Mouse (Mus musculus): ENCODE measurements at regions not wholly inside any gene's neighbourhood (a gene's known extent, or its start where the extent isn't known, plus 50 kb on each side); places are given as distances from the start of the nearest gene placed in this dataset.
"Not testable (repeated sequence)": the region's sequence is repeated elsewhere in the genome, so short reads cannot be mapped to it uniquely, and the experiment has no call there.

DNA sequence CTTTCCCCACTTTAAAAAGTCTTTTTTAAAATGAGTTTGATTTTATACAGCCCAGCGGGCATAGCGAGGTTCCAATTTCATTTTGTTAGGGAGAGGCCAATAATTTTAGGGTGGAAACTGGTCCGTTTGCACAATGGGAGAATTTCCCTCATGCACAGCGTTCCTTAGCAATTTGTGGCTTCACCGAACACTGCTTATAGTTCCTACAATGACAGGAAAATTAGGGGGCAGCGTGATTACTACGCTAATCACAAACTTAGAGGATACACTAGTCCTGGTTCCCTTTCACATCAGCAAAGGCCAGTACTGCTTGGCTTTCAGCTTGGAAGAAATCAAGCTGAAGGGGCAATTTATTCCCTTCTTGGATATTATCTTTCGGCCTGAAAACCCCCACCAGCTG lies 745.1 kb upstream of the Gm19410 start:
- in situ Hi-C loops (cut with MboI, MseI): no loop called here

DNA sequence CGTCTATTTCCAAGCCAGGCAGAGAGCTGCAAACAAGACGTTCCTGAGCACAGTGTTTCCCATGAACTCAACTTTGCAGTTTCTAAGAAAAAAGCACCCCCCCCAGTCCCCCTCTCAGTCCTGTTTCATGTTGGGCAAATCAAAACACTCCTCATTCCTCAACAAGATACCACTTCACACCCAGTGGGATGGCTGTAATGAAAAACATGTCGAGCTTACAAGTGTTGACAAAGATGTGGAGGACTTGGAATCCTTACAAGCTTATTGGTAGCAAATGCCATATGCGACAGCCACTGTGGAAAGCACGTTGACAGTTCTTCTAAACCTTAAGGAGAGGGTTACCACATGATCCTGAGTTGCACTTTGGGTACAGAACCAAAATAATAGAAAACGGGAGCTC lies 742.9 kb upstream of the Gm19410 start:
- in situ Hi-C loops (cut with MboI, MseI): no loop called here

DNA sequence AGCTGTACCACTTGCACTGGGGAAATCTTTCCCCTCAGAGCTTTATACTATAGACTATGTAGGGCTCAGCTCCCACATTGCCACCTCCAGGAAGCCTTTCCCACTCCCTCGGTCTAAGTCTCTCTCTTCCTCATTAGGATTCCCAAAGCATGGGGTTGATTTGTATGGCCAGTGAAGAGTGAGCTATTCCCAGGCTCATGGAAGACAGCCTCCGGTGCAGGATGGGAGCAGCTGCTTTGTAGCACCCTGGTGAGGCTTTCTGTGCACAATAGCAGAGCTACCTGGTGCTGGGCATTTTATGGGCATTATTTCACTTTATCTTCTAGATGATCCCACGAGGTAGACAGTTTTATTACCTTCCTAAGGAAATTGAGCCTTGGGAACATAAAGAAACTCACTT lies 717.8 kb upstream of the Gm19410 start:
- in situ Hi-C loops (cut with MboI, MseI): no loop called here

DNA sequence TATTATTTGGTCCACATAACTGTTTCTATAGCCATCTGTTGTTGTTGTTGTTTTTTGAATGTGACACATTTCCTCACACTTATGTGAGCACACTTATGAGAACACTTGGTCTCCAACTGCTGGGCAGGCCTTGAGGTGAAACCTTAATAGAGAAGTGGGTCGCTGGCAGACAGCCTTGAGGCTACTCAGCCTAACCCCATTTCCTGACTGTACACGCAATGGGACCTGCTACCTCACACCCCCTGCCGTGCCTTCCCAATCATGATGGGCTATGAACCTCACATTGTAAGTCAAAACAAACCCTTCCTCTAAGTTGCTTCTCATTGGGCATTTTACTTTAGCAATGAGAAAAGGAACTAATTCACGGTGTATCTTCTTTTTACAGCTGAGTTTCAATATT lies 712.1 kb upstream of the Gm19410 start:
- in situ Hi-C loops (cut with MboI, MseI): no loop called here

DNA sequence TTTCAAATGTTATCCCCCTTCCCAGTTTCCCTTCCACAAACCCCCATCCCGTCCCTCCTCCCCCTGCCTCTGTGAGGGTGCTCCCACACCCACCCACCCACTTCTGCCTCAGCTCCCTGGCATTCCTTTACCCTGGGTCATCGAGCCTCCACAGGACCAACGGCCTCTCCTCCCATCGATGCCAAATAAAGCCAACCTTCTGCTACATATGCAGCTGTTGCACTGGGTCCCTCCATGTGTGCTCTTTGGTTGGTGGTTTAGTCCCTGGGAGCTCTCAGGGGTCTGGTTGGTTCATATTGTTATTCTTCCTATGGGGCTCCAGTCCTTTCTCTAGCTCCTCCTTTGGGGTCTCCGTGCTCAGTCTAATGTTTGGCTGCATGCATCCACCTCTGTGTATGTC lies 704.5 kb upstream of the Gm19410 start:
- in situ Hi-C loops (cut with MboI, MseI): no loop called here

DNA sequence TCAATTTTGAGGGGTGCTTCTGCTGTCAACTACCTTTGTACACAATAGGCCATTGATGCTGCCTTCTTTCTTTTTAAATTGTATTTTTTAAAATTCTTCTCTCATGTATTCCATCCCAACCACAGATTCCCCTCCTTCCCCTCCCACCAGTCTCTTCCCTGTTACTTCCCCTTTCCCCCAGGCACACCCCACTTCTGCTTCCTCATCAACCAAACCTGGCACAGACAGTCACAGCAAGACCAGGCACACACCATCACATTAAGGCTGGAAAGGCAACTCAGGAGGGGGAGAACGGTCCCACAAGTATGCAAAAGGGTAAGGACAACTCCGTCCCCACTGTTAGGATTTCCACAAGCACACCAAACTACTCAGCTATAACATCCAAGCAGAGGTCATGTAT lies 697.4 kb upstream of the Gm19410 start:
- in situ Hi-C loops (cut with MboI, MseI): no loop called here

DNA sequence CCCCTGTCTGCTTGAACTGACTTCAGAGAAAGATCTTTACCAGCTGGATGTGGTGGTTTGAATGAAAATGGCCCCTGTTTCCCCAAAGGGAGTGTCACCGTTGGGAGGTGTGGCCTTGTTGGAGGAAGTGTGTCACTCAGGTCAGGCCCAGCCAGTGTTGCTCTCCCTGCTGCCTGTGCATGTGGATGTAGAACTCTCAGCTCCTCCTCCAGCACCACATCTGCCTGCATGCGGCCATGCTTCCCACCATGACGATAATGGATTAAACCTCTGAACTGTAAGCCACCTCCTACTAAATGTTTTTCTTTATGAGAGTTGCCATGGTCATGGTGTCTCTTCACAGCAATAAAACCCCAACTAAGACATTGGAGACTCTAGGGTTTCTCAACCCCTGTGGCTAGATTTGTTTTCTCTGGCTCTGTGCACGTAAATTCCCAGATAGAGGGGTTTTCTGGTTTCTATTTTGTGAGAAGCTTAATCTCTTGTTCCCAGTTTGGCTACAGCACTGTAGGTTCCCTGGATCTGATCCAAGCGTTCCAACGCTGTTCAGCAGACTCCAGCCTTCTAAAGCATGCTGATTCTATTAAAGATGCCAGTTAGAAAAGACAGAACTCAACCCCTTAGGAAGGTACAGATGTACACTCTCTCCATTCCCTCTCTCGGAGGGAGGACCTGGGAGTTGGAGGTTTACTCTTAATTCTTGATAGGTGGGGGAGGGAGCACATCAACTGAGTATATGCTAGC lies 695.2 kb upstream of the Gm19410 start:
- in situ Hi-C loops (cut with MboI, MseI): no loop called here

DNA sequence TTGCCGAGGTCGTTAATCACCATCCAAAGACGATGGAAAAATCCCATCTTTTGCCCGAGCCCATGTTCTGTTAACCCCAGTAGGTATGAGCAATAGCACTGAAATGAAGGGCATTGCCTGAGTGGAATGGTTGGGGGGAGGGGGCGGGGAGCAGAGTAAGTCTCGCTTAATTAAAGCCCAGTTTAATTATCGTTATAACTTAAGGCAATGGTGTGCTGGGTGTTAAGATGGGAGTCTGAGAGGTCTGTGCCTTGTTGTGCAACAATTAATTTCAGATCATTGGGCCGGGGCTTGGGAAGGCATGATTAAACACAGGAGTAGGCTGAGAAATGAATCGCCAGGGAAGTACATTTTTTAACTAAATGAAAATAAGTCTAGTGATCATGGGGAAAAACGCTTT lies 689.6 kb upstream of the Gm19410 start:
- in situ Hi-C loops (cut with MboI, MseI): no loop called here

DNA sequence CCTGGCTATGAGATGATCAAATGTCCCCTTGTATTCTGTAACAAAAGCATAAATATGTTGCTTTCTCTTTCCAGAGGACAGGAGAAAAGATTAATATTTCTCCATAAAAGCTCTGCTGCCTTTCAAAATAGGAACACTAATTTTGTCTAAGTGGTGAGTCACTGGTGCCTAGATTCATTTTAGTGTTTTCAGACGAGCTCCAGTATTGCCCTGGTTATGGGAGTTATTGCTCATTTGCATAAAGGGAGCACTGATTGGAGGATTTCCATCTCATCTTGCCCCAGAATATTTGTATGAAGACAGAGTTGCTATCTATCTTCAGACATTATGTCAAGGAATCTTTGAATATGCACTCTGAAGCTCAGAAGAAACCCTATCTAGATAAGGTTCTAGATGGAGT lies 682.4 kb upstream of the Gm19410 start:
- in situ Hi-C loops (cut with MboI, MseI): no loop called here

DNA sequence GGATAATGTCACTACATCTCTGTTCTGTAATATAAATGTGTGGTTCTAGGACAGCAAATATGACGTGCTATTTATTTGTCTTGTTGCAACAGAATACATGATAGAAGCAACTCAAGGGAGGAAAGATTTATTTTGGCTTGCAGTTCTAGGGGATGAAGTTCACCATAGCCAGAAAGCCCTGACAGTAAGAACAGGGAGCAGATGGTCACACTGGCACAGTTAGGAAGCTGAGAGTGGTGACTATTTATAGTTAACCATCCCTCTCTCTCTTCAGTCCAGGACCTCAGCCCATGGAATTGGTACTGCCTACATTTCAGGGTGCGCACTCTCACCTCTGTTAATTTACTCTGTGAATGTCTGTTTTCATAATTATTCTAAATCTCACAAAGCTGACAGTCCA lies 678.5 kb upstream of the Gm19410 start:
- in situ Hi-C loops (cut with MboI, MseI): no loop called here

DNA sequence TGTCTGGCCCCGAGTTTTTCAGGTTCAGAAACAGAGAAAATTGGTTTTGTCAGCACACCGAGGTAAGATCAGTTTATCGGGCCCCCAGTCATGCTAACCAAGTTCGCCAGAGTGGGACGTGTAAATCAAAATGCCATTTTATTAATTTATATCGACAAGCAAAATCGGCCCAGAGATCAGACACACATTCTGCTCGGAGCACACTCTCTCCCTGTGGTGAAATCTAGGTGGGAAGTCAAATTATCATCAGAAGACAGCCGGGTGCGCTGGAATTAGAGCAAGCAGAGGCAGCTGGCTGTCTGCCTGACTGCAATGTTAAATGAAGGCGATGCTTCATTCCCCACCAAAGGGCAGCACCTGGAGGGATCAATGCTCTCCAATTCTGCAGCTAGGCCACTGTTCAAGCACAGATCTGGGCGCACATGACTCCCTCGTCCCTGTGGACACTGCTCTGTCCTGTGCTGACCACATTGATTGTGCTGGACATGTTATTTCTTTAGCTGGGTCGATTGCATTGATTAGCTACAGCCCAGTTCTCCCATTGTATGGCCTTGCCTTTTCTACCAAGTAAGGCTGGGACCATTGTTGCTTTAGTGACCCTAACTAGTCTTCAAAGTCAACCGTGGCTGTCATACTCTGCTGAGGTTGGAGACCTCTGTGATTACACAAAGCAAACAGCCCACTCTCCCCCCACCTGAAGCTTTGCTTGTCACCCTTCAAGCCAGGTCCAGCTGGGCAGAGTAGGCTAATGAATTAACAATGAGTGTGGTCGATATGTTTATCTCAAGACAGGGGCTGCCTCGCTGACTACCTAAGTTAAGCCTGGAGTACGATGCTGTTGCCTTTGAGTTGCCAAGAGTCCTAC lies 677.0 kb upstream of the Gm19410 start:
- in situ Hi-C loops (cut with MboI, MseI): no loop called here

DNA sequence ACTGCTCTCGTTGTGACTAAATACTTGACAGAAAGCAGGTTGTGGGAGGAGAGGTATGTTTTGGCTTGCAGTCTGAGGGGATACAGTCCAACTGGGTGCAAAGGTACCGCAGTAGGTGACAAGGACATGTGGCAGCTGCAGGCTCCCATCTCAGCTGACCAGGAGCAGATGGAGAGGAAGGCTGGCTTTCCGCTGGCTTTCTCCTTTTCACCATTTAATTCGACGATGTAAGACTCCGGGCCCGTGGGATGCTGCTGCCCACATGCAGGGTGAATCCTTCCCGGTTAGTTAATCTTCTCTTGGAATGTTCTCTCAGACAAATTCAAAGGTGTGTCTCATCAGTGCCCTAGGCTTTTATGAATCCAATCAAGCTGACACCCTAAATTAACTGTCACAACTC lies 676.1 kb upstream of the Gm19410 start:
- in situ Hi-C loops (cut with MboI, MseI): no loop called here

DNA sequence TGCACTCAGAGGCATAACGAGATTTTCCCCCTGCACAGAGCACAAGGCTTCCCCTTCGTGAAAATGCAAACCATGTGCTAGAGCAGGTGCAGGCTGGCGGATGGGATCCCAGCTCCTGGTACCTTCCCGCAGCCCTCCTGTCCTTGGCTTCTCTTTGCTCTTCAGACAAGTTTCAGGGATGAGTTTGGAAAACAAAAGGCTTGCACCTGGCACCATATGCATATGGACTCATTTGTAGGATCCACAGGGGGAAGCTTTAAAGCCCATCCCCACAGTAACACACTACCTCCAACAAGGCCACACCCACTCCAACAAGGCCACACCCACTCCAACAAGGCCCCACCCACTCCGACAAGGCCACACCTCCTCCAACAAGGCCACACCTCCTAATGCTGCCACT lies 663.9 kb upstream of the Gm19410 start:
- in situ Hi-C loops (cut with MboI, MseI): no loop called here

DNA sequence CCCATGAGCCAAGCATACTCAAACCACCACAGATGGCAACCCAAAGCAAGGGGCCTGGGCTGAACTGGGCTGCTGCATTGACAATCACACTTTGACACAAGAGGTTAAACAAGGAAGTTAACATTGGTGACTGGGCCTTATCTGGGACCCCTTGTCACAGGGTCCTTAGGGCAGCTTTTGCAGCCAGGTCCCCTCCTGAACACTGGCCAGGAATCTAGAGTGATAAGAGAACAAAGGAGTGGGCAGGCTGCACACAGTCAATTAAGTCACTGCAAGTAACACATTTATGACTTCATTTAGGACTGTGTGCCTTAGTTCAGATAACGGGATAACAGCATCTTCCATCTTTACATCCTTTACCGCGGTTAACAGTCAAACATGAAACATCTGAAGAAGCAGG lies 663.5 kb upstream of the Gm19410 start:
- in situ Hi-C loops (cut with MboI, MseI): not testable (repeated sequence)

DNA sequence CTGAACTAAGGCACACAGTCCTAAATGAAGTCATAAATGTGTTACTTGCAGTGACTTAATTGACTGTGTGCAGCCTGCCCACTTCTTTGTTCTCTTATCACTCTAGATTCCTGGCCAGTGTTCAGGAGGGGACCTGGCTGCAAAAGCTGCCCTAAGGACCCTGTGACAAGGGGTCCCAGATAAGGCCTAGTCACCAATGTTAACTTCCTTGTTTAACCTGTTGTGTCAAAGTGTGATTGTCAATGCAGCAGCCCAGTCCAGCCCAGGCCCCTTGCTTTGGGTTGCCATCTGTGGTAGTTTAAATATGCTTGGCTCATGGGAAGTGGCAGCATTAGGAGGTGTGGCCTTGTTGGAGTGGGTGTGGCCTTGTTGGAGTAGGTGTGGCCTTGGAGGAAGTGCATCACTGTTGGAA lies 661.1 kb upstream of the Gm19410 start:
- in situ Hi-C loops (cut with MboI, MseI): not testable (repeated sequence)

DNA sequence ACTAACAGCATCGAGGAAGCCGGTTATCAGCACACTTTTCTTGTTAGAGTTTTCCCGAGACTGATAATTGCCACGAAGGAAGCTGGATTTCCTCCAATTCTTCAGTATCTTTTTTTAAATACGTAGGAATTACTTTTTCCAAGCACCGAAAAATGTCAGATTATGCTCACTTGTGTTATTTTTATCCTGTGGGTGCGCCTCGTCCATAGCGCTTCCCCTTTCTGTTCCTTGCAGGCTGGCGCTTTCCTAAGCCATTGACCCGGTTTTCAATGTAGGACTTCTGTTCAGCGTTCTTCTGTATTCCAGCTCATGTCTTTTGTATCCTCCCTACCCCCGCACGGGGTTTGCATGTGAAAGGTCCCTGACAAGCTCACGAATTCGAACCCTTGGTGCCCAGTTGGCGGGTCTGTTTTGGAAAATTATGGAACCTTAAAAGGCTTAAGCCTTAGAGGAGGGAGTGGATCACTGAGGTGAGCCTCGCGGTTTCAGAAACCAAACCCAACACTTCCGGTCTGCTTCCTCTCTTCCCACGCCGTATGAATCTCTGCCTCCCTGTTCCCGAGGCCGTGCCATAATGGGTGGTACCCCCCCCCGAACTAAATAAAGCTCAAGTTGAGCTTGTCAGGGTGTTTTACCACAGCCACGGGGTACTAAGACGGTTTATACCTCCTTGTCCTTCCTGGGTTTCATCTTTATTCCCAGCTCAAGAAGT lies 655.9 kb upstream of the Gm19410 start:
- in situ Hi-C loops (cut with MboI, MseI): no loop called here

DNA sequence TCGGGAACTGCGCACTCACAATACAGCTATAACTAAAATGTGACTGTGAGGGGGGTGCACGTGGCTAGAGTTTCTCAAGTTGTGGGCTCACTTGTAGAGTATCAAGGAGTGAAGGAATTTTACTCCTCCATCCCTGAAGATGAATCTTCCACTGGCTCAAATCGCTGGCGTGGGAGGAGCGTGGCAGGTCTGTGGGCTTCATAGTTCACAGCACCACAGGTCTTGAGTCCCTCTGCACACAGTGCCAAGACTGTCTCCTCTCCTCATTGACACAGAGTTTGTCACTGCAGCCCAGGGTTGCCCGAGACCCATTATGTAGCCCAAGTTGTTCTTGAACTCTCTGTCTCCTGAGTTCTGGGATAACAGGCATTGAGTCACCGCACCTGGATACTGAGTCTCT lies 655.3 kb upstream of the Gm19410 start:
- in situ Hi-C loops (cut with MboI, MseI): no loop called here

DNA sequence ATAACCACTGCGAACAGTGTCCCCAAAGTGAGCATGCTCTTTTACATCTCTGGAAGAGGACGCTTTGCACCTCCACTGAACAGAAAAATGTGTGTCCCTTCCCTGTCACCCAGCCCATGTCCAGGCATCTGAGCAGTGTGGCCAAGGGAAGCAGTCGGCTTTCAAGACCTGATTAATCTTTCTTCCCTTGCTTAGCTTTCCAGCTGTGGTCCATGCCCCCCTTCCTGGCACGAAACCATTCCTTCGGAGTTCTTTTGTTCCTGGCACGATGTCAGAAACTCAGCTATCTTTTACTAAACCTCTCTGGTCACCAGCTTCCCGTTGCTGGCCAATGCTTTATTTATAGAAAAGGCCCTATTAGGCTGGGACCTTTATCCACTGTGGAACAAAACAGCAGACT lies 654.5 kb upstream of the Gm19410 start:
- in situ Hi-C loops (cut with MboI, MseI): no loop called here

DNA sequence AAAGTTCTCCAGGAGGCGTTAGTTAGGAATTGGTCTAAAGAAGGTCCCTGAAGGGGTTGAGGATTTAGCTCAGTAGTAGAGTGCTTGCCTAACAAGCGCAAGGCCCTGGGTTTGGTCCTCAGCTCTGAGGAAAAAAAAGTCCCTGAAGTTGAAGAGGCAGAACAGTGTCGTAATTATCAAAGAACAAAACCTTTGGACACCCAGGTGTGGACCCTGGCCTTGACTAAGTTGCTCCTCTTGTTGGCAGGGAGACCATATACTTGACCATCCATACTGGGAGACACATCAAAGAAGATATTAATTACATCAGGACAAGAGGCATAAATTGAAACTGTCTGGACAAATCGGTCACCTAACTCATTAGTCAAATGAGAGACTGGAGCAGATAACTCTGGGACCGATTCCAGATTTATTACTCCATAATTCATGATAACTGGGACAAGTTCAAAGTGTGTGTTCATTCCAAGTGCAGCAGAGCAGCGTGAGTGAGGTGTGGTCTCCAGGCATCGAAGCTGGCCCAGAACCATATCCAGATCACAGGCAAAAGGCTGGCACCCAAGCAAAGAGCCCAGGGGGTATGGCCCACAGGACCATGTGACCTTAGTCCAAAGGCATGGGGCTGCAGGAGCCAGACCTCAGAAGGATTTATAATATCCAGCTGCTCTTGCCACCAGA lies 652.9 kb upstream of the Gm19410 start:
- in situ Hi-C loops (cut with MboI, MseI): no loop called here

DNA sequence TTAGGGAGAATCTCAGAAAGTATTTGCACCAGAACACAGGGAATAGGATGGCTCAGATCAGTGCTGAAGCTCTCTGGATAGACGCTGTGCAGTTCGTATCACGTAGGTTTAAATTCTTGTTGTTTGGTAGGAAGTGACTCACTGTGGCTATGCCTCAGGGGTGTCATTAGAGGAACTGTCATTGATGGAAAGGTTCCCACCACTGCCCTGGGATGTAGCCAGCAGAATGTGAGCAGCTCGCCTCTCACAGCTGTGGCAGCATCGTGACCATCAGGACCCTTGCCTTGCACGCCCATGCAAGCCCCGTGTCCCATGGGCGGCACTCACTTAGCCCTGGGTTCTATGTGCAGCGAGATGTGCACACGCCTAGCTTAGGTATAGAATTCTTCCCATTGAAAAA lies 651.6 kb upstream of the Gm19410 start:
- in situ Hi-C loops (cut with MboI, MseI): no loop called here

DNA sequence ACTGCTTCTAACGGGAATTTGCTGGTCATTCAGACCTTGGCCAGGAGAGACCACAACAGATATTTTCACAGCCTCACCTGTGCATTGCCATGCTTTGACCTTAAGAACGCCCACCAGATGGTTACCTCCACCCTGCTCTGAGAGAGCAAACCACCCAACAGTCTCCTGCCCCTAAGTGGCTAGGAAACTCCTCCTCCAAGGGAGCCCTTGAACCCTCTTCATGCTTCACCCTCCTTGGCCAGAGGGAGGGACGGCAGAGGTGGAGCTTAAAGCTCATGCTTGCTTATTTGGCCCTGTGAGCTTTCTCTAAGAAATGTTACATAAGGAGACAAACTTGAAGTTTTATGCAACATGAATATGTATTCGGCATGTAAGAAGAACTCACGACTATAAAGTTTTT lies 645.0 kb upstream of the Gm19410 start:
- in situ Hi-C loops (cut with MboI, MseI): no loop called here

DNA sequence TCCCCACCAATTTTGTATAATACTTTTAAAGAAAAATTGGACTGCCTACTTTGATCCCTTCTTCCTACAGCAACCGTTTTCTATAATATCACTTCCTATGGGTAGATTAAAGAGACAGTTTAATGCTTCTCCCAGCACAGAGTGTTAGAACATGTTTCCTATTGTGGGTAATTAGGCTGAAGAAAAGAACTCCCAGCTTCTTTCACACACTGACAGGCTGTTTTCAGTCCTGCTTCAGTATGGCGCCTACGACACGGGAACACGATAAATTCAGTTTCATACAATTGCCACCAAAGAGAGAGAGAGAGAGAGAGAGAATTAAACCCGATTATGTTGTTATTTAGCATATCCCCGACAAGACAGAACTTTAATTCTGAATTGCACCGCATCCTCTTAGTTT lies 644.5 kb upstream of the Gm19410 start:
- in situ Hi-C loops (cut with MboI, MseI): no loop called here
